In the genomic region with DNA sequence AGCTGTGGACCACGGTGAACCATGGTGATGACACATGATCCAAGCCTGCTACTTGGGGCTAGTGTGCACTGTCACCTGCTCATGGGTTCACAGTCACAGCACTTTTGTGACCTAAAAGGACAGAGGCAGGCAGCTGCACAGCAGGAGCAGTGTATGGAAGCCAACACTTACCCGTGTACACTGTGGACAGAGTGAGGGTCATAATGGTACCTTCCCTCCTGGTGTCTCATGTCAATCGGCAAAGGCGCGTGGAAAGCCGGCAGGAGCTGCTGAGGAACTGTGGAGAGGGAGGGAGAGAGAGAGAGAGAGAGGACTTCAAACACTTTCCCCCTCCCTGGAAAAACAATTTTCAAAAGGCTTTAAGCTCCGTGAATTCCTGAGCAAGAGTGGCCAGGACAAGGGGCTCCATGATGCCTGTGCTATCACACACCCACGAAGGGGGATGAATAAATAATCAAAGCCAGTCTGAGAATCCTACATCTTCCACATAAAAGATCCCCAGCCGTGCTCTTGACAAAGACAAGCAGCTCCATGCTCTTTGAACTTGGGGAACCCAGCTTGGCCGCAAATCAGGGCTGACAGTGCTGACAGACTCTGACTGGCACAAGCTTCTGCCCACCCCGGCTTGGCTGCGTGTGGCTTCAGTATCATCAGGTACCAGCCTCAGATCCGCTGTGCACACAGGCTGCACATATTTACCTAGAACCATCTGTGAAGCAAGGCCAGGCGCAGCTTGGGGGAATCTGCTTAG, we compare ENCODE assay signal across 11 mouse cellular contexts.
DNase-seq lines count a peak whose midpoint lies in the region; ATAC-seq lines count a peak whose summit lies in the region.
"Had no signal": no experiment of that assay in that cellular context is flagged by ENCODE, and none has a peak within 500 bp of the region (broad histone marks: within the 10 kb centered on the region; RNA-seq: fewer than 3 reads in every experiment).

No protein-coding gene starts in this region.

- H3K4me2 ChIP-seq in neural tube, embryonic 11.5 days (ENCODE audit: low read depth), result no peak overlapping the region
- no peak overlapping the region for H3K4me2 ChIP-seq in neural tube, embryonic 15.5 days
- no peak overlapping the region for H3K4me2 ChIP-seq in forebrain, embryonic 12.5 days
- H3K4me2 ChIP-seq: lung, embryonic 15.5 days had no signal

- H3K36me3 ChIP-seq in neural tube, embryonic 11.5 days (ENCODE audit: control insufficient read depth, insufficient read depth, low read length), result no peaks in the 10 kb centered on the region; the same call in 1 of the 2 replicates
- H3K36me3 ChIP-seq in neural tube, embryonic 15.5 days, result no peaks in the 10 kb centered on the region
- H3K36me3 ChIP-seq in forebrain, embryonic 12.5 days (replicated peaks), result peaks cover 17% of the 10 kb centered on the region; the same call in 1 of the 2 replicates
- peaks cover 42% of the 10 kb centered on the region for H3K36me3 ChIP-seq in limb, embryonic 10.5 days

- intact Hi-C loops in gastrocnemius, postnatal 36 days (cut with DNase I), result no loop called here

- peak; percentile 46; the same call in 1 of the 2 replicates for ATAC-seq in neural tube, embryonic 11.5 days (ENCODE audit: insufficient read depth, low FRiP score, low TSS enrichment)
- no peak for ATAC-seq in neural tube, embryonic 15.5 days (ENCODE audit: low FRiP score)
- no peak for ATAC-seq in forebrain, embryonic 12.5 days (ENCODE audit: low FRiP score)
- ATAC-seq: Patski had no signal

- H3K4me1 ChIP-seq in neural tube, embryonic 11.5 days (ENCODE audit: control insufficient read depth, insufficient read depth, low read length), result peaks cover 14% of the 10 kb centered on the region; the same call in 1 of the 2 replicates
- H3K4me1 ChIP-seq in neural tube, embryonic 15.5 days, result peaks cover 18% of the 10 kb centered on the region
- H3K4me1 ChIP-seq in forebrain, embryonic 12.5 days, result peaks cover 35% of the 10 kb centered on the region
- peaks cover 52% of the 10 kb centered on the region for H3K4me1 ChIP-seq in limb, embryonic 10.5 days
- H3K4me1 ChIP-seq: lung, embryonic 15.5 days had no signal

- no peaks in the 10 kb centered on the region for H3K9me3 ChIP-seq in neural tube, embryonic 11.5 days (ENCODE audit: control insufficient read depth, low read length)
- H3K9me3 ChIP-seq in neural tube, embryonic 15.5 days (replicated peaks), result no peaks in the 10 kb centered on the region
- H3K9me3 ChIP-seq in forebrain, embryonic 12.5 days, result no peaks in the 10 kb centered on the region
- no peaks in the 10 kb centered on the region for H3K9me3 ChIP-seq in limb, embryonic 10.5 days (replicated peaks)
- H3K9me3 ChIP-seq: lung, embryonic 15.5 days had no signal

- H3K27ac ChIP-seq in neural tube, embryonic 11.5 days (ENCODE audit: low read depth, low read length), result no peak overlapping the region
- no peak overlapping the region for H3K27ac ChIP-seq in neural tube, embryonic 15.5 days (replicated peaks)
- H3K27ac ChIP-seq in forebrain, embryonic 12.5 days, result 0 out of 2 replicates have a peak overlapping the region, but pooled peaks have one; percentile 26
- peak overlapping the region; percentile 30; the same call in 1 of the 2 replicates for H3K27ac ChIP-seq in limb, embryonic 10.5 days
- H3K27ac ChIP-seq: kidney, postnatal 0 days; lung, embryonic 15.5 days had no signal

- H3K4me3 ChIP-seq in neural tube, embryonic 11.5 days (ENCODE audit: low read depth, low read length), result no peak overlapping the region
- H3K4me3 ChIP-seq in neural tube, embryonic 15.5 days (replicated peaks), result no peak overlapping the region
- H3K4me3 ChIP-seq in forebrain, embryonic 12.5 days (replicated peaks), result no peak overlapping the region
- H3K4me3 ChIP-seq in limb, embryonic 10.5 days, result no peak overlapping the region
- H3K4me3 ChIP-seq: lung, embryonic 15.5 days had no signal

- 37% methylated on average over 14 of the region's 14 CpGs for WGBS in neural tube, embryonic 11.5 days
- 26% methylated on average over 14 of the region's 14 CpGs for WGBS in neural tube, embryonic 15.5 days
- WGBS in forebrain, embryonic 12.5 days, result 46% methylated on average over 14 of the region's 14 CpGs
- 40% methylated on average over 14 of the region's 14 CpGs for WGBS in limb, embryonic 10.5 days

- H3K27me3 ChIP-seq in neural tube, embryonic 11.5 days (ENCODE audit: control insufficient read depth, insufficient read depth, low read length), result no peaks in the 10 kb centered on the region
- 0 out of 2 replicates have a peak, but pooled peaks cover 3% of the 10 kb centered on the region for H3K27me3 ChIP-seq in neural tube, embryonic 15.5 days (replicated peaks)
- 0 out of 2 replicates have a peak, but pooled peaks cover 5% of the 10 kb centered on the region for H3K27me3 ChIP-seq in forebrain, embryonic 12.5 days
- H3K27me3 ChIP-seq in limb, embryonic 10.5 days (ENCODE audit: low read depth, poor library complexity, severe bottlenecking), result no peaks in the 10 kb centered on the region
- H3K27me3 ChIP-seq: Patski had no signal

- H3K9ac ChIP-seq in neural tube, embryonic 11.5 days (ENCODE audit: low read length), result no peak overlapping the region; the same call in 1 of the 2 replicates
- no peak overlapping the region for H3K9ac ChIP-seq in neural tube, embryonic 15.5 days (replicated peaks)
- H3K9ac ChIP-seq in forebrain, embryonic 12.5 days, result no peak overlapping the region
- H3K9ac ChIP-seq: lung, embryonic 15.5 days had no signal

- DNase-seq in neural tube, embryonic 11.5 days (ENCODE audit: low spot score), result no peak
- no peak for DNase-seq in limb, embryonic 10.5 days (ENCODE audit: low spot score)
- DNase-seq in spleen, adult 18-20 months, result no peak
- DNase-seq in adrenal gland, adult 8-10 months, result no peak
- DNase-seq in gastrocnemius, postnatal 36 days, result no peak
- DNase-seq: adrenal gland, adult 2 months had no signal

Comparison
In these comparisons a context has a peak if more than half of its experiments do, and no peak if none do; other contexts are left out.
1. H3K27ac ChIP-seq: peak in forebrain, embryonic 12.5 days (single experiment) and limb, embryonic 10.5 days (single experiment); none in neural tube, embryonic 11.5 days (single experiment) and neural tube, embryonic 15.5 days (single experiment).